Mouse (Mus musculus) layer of hippocampus, postnatal 14 days (tissue): ENCODE results near the gene Pax6. TPM values are rescaled to one million over a fixed set of nuclear protein-coding genes. Genes with fewer than 3 reads are reported as not detected.

Experiments
- DNase-seq, 2 experiments: peaks; one replicate each; pipeline ENCODE4 v3.0.0; 2021 to 2022; ENCODE audit warnings: low spot score in 2 of 2, mixed read lengths in 1 of 2
- long read RNA-seq, 2 experiments: library from polyadenylated mRNA; stranded (forward); transcript quantifications; one replicate each; pipeline ENCODE4 v2.0.0; 2021
- total RNA-seq, 2 experiments: library from RNA; stranded (reverse); gene quantifications; 2 replicates each; pipeline ENCODE4 v1.2.3; 2021

Gene Pax6
- total RNA-seq = 10 to 100 TPM; 11.1 to 11.2 TPM
- long read RNA-seq, experiment 1, partial matches to known transcripts = 0 of 6 reads
- long read RNA-seq, experiment 1, other reads (novel, unspliced or antisense) = 5 of 6 reads
- long read RNA-seq, experiment 2, partial matches to known transcripts = 1 of 5 reads
- long read RNA-seq, experiment 2, other reads (novel, unspliced or antisense) = 4 of 5 reads

DNA sequence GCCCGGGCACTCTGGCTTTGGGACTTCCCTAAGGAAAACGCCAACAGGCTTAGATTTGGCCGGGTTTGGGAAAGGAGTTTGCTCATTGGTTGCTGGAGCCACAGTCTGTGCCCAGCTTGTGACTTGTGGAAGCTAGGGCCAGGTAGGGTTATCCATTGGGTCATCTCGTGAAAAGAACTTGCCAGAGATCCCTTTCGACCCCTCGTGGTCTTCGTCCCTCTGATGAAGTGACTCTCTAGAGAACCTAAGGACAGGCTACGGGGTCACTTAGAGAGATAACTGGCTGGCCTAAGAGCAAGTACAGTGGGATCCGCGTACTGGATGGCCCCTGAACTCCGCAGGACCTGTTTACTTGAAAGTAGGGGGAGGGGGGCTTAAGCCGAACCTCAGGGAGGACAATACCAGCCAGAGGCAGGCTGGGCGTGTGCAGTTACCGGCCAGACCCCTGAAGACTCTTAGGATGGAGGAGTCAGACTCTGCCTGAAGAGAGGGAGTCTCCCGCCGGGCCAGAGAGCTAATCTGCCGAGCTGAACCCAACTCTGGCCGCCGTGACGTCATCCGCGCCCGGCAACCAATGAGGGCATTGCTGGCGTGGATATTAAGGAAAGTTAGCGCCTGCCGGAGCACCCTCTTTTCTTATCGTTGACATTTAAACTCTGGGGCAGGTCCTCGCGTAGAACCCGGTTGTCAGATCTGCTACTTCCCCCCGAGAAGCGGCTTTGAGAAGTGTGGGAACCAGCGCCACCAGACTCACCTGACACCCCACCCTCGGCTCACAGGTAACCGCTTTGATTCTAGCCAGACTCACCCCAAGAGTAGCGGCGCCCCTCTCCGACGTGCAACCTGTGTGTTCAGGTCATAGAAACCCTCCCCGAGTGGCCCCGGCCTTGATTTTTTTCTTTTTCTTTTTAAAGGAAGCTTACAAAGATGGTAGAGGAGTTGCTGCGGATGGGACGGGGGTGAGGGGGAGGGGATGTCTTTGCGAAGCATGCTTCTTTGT lies at the start of gene Pax6:
TSS of gene Pax6 (plus strand) at position 630 of the 1,000 bp plus-strand sequence.
- DNase-seq = no peak

DNA sequence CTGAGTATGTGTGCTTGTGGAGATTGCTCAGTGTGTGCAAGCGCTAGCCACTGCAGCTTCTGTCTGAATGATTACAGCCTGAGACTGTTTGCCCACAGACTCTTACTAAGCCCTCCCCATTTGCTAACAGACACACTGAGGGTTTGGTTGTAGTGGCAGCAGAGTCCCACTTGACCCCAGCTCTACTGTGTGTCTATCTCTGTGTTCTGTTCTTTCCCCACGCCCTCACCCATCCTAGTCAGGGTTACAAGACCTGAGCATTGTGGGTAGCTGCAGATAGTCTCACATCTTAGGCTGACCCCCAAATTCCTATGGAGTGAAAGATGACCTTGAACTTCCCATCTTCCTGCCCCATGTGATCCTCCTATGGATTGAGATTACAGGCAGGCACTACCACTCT lies 19.8 kb upstream of the Pax6 start:
- no peak for DNase-seq

DNA sequence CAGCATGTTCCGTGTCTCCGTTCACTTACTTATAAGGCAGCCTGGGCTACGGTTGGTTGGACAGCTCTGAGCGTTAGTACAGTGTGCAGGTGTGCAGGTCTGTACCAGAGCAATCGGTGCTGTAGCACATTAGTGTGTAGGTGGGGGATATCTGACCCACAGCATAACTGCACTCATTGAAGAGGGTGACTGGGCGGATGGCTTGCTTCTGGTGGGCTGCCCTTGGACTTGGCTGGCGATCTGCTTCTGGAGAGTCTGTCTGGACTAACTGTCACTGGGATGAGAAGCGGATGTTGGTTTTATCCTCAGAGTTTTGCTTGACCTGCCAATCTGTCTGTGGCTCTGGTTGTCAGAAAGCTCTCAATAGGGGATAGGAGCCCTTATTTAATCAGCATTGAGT lies 12.2 kb upstream of the Pax6 start:
- DNase-seq = no peak

DNA sequence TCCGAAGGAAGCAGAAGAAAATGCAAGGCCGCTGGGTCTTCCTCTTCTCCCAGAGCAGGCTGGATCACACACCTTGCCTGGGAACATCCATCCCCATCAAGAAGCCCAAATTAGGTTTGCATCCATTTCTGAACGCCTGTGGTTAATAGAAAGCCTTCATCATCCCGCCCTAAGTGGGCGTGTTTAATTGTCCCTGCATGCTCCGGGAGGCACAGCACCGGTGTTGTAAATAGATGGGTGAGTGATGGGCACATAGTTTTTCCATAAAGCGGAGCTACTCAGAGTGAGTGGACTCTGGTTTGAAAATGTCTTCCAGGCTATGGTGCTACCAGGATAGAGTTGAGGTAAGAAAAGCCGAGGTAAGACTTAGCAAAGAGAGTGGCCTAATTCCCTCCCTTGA lies 9.3 kb upstream of the Pax6 start:
- DNase-seq = no peak

DNA sequence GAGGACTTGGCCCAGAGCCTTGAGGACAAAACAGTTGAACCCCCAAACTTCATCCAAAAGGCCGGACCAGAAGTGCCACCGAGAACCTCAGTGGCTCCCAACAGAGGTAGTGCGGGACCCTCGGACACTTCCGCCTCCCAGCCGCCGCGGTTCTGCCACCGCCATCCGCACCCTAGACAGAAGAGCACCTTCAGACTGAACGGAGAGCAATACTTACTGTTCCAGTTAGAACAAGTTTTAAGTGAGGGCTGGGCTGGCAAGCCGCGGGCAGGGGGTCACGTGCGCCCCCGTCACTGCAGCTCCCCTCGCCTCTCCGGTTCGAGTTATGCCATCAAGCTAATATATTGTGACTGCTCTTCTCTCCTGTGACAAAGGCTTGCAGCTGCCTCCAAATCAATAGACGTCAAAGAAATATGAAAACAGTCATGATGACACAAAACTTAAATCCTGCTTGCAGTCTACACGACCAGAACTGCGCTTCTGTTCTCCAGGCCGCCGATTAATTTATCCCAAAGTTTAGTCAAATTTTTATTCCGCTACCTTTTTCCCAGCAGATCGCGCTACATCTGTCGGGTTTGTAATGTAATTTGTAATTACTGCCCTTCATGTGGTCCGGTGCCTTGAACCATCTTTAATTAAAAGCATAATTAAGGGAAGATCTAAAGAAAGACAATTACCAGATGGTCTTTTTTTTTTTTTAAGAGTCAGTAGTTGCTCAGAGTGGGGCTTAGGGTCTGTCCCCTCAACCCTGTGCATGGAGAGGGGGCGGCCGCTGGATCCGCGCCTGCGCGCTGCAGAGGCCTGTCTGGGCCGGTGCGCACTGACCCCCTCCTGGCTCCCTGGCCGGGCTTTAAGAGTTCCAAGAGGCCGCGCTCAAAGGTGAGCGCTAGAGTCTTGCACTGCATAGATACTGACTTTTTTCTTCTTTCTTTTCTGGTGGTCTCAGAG lies 8.5 kb upstream of the Pax6 start:
- DNase-seq = no peak

DNA sequence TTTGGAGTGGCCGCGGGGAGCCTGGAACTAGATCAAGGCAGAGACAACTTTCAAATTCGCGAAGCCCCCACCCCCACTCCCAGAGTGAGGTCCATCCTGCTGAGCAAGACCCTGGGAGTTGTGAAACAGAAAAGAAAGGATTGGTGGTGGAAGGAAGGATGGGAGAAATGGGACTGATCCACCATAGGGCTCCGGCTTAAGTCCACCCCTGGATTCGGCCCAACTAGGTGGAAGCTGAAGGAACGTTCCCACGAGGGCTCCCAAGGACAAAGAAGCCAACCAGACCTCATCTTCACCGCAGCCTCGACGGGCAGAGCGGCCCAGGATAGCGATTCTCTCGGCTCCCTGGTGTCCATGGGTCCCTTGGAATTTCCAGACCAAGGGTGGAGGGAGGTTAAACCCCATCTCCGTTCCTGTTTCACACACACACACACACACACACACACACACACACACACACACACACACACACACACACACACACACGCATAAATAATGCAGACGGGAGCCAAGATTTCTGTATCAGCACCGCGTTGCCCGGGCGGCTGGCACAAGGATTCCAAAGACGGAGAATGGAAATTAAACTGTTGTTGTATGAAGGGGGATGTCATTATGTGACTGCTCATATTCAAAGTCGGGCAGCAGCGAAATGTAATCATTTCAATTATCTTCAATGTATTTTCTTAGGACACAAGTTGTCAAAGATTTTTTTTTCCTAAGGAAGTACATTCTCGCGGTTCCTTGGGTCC lies 7.7 kb upstream of the Pax6 start:
- no peak for DNase-seq

DNA sequence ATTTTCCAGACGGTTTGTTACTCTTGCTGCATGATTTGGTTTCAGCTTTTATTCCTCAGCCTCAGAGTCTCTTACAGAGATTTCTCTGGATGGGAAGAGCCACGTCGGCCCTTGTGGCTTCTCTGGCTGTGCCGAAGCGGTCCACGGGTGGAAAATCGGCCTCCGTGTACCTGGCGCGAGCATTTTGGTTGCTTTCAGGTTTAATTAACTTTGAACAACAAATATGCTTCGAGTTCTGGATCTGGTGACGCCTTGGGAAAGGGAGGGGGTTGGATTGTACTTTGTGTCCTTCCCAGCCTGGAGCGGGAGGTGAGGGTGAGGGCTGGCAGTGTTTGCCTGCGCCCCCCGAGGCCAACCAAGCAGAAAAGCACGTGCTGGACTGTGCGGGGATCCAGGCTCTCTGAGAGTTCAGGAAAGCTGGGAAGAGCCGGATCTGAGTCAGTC lies 7.1 kb upstream of the Pax6 start:
- no peak for DNase-seq

DNA sequence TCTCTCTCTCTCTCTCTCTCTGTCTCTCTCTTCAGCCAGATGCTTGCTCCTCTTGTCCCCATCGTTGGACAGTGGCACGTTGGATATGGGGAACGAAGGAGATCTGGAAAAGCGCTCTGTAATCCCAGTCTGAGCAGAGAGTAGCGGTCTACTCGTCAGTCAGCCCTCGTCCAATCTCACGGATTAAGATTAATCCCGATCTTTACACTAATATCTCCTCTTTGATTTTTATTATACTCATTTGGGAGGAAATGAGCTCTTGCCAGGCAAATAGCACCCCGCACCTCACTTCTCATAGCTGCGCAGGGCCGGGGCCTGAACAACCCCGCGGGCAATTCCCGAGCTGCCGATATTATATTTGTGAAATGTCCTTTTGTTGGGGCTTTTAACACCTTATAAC lies 6.6 kb upstream of the Pax6 start:
- DNase-seq = no peak

DNA sequence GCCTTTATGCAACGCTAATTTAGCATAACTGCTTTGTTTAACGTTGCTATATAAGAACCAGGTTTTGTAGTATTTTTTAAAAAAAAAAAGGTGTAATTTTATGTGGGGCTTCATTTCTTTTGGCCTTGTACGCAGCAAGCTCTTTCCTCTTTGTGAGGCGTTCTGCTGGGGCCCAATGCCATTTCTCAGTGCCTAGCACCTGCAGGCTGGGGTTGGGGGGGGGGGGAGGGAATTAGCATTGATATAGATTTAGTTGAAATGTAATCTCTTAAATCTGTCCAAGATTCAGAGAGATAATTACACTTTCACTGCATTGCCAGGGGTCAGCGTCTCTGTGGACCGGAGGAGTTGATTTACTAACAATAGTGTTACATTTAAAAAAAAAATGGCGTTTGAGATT lies 6.1 kb upstream of the Pax6 start:
- no peak for DNase-seq

DNA sequence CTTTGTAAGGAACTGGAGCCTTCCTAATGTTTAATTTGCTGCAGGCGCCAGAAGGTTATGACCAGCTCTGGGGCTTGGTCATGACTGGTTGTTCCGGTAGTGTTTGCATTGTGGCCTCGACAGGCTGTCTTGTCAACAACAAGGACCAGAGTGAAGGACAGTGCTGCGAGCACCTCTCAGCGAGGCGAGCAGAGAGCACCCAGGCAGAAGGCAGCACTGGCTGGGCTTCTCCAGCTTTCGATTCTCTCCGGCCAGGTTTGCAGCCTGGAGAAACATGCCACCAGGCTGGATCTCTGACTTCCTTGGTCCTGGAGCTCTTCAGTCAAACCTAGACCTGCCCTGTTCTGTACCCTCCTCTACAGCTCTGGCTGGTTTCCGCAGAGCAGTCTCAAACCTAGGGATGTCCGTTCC lies 5.6 kb upstream of the Pax6 start:
- no peak for DNase-seq

DNA sequence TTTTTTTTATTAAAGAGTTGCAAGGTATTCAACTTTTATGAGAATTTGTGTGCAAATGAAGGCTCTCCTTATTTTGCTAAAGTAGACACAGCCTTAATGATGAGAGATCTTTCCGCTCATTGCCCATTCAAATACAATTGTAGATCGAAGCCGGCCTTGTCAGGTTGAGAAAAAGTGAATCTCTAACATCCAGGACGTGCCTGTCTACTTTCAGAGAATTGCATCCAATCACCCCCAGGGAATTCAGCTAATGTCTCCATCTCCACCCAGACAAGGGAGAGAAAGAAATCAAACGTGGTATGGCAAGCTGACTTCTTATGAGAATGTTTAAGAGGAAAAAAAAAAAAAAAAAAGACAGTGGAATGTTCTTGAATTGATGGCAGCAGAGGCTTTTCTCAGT lies 3.7 kb upstream of the Pax6 start:
- no peak for DNase-seq

DNA sequence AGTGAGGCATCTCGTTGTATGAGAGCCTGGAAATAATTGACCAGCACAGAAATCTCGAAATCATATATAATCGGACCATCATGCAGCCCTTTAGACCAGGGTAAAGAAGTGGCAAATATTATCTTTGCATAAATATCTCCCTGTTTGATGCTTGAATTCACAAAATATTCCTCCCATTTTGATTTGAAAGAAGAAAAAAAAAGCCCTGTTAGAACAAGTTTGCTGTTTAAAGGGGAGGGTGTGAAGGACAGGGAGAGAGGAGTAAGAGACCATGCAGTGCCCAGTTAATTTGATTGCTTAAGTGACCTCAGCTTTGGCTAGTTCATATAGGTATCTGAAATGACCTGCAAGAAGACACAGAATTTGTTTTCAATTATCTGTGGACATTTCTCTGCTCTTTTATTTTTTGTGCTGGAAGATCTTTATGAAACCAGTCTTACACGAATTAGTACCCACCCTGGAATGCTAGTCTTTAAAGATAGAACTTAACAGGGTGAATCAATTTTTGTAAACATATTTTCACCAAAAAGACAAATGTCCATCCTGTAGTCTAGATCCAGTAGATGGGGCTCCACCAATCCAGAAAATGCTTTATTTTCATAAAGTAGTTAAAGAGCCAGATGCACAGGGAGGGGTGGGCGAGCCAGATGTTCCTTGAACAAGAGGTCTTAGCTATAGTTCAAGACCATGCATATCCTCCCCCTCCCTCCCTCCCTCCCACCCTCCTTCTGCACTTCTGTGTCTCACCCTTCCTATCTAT lies 3.0 kb upstream of the Pax6 start:
- DNase-seq = no peak

DNA sequence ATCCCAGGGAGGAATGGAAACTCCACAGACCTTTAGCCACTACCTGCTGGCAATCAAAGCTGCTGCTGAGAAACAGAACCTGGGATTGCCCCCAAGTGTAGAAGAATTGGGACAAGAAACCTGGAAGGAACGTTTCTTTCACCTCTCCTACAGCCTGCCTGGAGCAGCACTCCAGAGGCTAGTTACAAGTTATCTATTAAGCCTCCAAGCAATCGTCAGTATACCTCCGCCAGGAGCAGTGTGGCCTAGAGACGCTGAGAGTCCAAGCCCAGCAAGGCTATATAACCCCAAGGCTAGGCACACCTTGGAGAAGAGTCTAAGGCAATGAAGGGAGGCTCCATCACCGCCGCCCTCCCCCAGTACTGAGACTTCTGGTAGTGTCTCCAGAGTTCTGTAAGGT lies 2.4 kb upstream of the Pax6 start:
- DNase-seq = no peak

DNA sequence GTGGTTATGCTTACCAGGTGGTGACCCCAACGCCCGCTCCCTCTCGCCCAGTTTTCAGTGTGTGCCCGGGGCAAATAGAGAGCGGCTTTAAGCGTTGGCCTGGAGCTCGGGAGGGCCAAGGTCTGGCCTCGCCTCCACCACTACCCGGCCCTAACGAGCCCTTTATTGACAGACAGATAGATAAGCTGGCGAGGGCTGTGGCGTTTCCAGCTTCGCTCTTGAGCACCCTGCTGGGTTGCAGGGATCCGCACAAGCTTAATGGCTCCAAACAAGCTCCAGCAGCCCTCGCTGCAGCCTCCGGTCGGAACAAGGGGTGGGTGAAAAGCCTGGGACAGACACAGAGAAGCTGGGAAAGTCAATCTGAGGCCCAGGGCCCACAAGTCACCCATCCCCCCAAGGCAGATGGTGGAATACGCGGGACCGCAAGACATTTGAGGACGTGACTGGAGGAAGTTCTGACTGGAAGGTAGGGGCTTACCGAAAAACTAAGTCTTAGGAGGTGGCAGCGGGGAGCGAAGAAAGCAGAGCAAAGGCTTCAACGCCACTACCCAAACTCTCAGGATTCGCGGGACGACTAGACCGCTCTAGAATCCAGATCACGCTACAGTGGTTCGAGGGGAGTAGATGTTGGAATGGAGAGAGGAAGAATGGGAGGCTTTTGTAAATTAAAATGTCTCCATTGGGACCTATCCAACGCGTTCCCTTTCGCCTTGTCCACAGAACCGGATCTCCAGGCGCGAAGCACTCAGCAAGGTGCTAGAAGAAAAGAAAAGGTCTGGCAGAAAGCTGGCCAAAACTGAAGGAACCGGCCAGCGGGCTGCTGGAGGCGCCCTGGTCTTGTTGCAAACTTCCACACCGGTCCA lies 1.7 kb upstream of the Pax6 start:
- DNase-seq = no peak

DNA sequence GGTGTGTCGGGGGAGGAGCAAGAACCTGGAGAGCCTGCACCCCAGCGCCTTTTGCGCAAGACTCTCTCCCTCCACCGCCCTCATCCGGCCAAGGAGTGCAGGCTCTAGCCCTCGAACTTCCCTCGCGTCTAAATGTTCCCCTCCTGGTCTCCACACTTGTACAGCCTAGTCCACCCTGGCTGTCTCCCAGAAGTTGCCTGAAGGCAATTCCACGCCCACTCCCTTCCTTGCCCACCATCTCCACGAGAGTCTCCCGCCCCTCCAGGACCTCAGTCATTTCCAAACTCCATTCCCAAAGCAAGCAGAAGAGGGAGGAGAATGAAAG lies 1.1 kb upstream of the Pax6 start:
- no peak for DNase-seq

DNA sequence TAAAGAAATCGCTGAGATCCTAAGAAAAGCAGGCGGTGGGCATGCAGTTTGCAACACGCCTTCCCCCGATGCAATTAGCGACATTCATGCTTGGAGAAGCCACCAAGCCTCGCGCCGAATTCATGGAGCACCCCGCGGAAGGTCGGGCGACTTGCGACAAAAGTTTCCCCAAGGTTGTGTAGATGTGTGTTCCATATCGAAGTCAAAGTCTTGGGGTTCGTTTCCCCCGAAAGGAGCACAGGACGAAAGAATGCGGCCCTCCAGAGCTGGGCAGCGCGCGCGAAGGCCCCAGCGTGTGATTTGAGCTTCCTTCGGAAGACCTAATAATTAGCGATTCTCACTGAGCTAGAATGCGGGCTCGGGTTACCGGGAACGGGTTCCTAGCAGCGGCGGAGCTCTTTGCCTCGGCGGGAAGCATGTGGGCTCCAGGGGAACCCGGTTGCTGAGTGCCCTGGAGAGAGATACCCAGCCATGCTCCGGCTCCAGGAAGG lies 716 bp downstream of the Pax6 start:
- DNase-seq = no peak

DNA sequence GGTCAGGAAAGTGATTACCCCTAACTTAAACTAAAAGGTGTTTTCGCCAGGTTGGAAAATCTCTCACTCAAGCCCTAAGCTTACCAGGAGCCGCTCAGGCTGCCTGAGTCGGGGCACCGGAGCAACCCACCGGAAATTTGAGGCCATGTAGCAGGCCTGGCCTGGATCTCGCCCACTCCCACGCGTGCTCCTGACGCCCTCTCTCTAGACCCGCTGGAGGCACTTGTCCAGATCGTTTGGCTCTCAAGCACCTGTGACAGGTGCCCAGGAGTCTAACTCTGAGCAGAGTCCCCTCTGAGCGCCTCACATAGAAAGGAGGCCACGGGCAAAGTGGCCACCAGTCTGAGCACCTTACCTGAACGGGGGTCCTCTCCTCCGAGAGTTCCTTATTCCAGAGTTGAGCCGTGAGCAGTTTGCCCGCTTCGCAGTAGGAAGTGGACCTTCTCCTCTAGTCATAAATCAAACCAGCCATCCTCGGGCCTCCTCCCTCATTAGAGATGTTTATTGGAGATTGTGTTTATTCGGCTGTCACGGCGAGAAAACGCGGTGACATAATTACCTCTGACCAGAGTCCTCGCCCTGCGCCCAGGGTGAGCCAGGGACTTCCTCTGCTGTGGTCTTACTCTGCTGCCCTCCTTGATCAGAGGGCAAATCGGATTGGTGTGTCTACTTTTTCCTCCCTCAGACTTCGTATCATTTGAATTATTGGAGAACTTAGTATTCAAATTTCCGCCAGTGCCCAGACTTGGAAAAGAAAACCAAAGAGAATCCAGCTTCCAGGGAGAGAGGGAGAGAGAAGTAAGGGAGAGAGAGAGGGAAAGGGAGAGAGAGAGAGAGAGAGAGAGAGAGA lies 1.4 kb downstream of the Pax6 start:
- no peak for DNase-seq

DNA sequence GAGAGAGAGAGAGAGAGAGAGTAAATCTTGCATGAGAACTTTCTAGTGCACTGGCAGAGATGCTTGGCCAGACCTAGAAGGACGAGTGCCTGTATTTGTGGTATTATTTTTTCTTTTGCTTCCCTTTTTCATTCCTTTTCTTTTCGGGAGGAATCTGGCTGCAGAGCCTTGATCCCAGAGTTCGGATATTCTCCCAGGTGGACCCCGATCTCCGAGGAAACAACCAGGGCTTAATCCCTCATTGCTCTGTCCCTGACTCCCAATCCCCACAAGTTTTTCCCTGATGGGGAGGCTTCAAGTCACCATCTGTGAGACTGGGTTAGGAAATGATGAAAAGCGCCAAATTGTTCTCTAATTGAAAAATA lies 2.0 kb downstream of the Pax6 start:
- no peak for DNase-seq
